Mouse (Mus musculus) G1E (cell line): ENCODE data around the gene Gm21972. TPM values are rescaled to one million over a fixed set of nuclear protein-coding genes. Genes with fewer than 3 reads are reported as not detected.
A peak's percentile ranks its signal among the peaks of the same experiment; 100 is the strongest.

Experiments used
- ATAC-seq: 2 replicates; pipeline ENCODE4 v1.8.0; 2016; ENCODE audit warnings: mild to moderate bottlenecking; ENCODE audit not compliant: insufficient number of reproducible peaks, poor library complexity, low FRiP score, severe bottlenecking; ENCODE audit errors: extremely low read depth
- DNase-seq: peaks from one replicate; pipeline ENCODE4 v3.0.0; 2012; ENCODE audit warnings: low spot score
- H3K27me3 ChIP-seq: 2 replicates; pipeline ENCODE4 v1.6.1; 2012; ENCODE audit warnings: mild to moderate bottlenecking, low read length, inconsistent platforms; ENCODE audit not compliant: insufficient read depth
- H3K36me3 ChIP-seq: replicated peaks from 2 replicates; pipeline ENCODE3; 2012; ENCODE audit warnings: mild to moderate bottlenecking, inconsistent platforms
- H3K4me1 ChIP-seq: 2 replicates; pipeline ENCODE4 v1.6.1; 2012; ENCODE audit warnings: low read depth, low read length, inconsistent platforms, mixed read lengths; ENCODE audit not compliant: insufficient read depth
- H3K4me3 ChIP-seq: 2 replicates; pipeline ENCODE4 v1.5.1; 2012; ENCODE audit warnings: low read depth, mild to moderate bottlenecking, inconsistent platforms, low read length, moderate library complexity, mixed read lengths
- H3K9me3 ChIP-seq: replicated peaks from 2 replicates; pipeline ENCODE4 v1.6.1; 2012; ENCODE audit warnings: inconsistent platforms
- CTCF ChIP-seq: IDR thresholded peaks from 2 replicates; pipeline ENCODE4 v1.5.1; 2012; ENCODE audit warnings: low read depth, low read length, inconsistent platforms, mixed read lengths
- GATA1 ChIP-seq: IDR thresholded peaks from 2 replicates; pipeline ENCODE4 v1.6.1; 2012; ENCODE audit warnings: borderline replicate concordance, low read length, inconsistent platforms, mixed read lengths
- GATA2 ChIP-seq: IDR thresholded peaks from 2 replicates; pipeline ENCODE4 v1.6.1; 2012; ENCODE audit warnings: low read depth, low read length, inconsistent platforms, borderline replicate concordance
- POLR2AphosphoS5 ChIP-seq: IDR thresholded peaks from 2 replicates; pipeline ENCODE4 v1.6.1; 2012; ENCODE audit warnings: low read depth, low read length, inconsistent platforms; ENCODE audit not compliant: insufficient replicate concordance
- TAL1 ChIP-seq: conservative IDR thresholded peaks from 2 replicates; pipeline ENCODE4 v1.6.1; 2012; ENCODE audit warnings: low read depth, low read length, inconsistent platforms, mixed read lengths
- polyA plus RNA-seq: library from polyadenylated mRNA; stranded (reverse); fragments of >175 nt; gene quantifications from 2 replicates; pipeline ENCODE4 v1.2.3, GENCODE M21; 2012
- total RNA-seq, 2 experiments: library from RNA; stranded (forward) in 1 of 2; stranded (reverse) in 1 of 2; fragments of 200-1000 nt in 1 of 2; fragments of >200 nt in 1 of 2; fragmentation: Nextera tagmentation in 1 of 2; gene quantifications; 2 replicates each; pipeline ENCODE4 v1.2.3; 2014 to 2017

The Gm21972 gene
- total and polyA plus RNA-seq, 3 experiments = 8.2 to 10.7 (median 9.3) TPM

- TF ChIP-seq GATA1 (no peak), CTCF (peak; percentile 100)
- no peaks in the 10 kb centered on the region for H3K9me3 ChIP-seq
- no peaks in the 10 kb centered on the region for H3K27me3 ChIP-seq
- ATAC-seq (peak; percentile 89), DNase-seq (peak; percentile 75)
- peaks cover 65% of the 10 kb centered on the region for H3K36me3 ChIP-seq
- H3K4me1 ChIP-seq = peaks cover 3% of the 10 kb centered on the region; the same call in 1 of the 2 replicates
- no peak overlapping the region for H3K4me3 ChIP-seq
These were observed 45.2 kb downstream of the Gm21972 start for GRCm38 (mm10) chr1:86178462-86179253.

GRCm38 (mm10) chr1:86182004-86182709 lies 48.7 kb downstream of the Gm21972 start:
- DNase-seq (no peak), ATAC-seq (no peak)
- no peaks in the 10 kb centered on the region for H3K9me3 ChIP-seq
- no peaks in the 10 kb centered on the region for H3K27me3 ChIP-seq
- peaks cover 47% of the 10 kb centered on the region for H3K36me3 ChIP-seq
- TF ChIP-seq GATA1 = no peak
- TF ChIP-seq TAL1 = no peak
- no peak for TF ChIP-seq CTCF
- no peak for TF ChIP-seq POLR2AphosphoS5
- no peak for TF ChIP-seq GATA2
- peaks cover 3% of the 10 kb centered on the region; the same call in 1 of the 2 replicates for H3K4me1 ChIP-seq
- no peak overlapping the region for H3K4me3 ChIP-seq

- Histone ChIP-seq H3K4me1 (peaks cover 3% of the 10 kb centered on the region; the same call in 1 of the 2 replicates), H3K9me3 (no peaks in the 10 kb centered on the region), H3K4me3 (no peak overlapping the region), H3K27me3 (no peaks in the 10 kb centered on the region), H3K36me3 (peaks cover 43% of the 10 kb centered on the region)
- DNase-seq = no peak
- no peak for TF ChIP-seq TAL1
- no peak for TF ChIP-seq CTCF
- no peak for TF ChIP-seq GATA2
- TF ChIP-seq POLR2AphosphoS5 = no peak
- TF ChIP-seq GATA1 = no peak
- ATAC-seq = no peak
These were observed 50.3 kb downstream of the Gm21972 start for GRCm38 (mm10) chr1:86183577-86184263.

GRCm38 (mm10) chr1:86186762-86187161 lies 53.3 kb downstream of the Gm21972 start:
- peaks cover 45% of the 10 kb centered on the region for H3K36me3 ChIP-seq
- H3K4me3 ChIP-seq = no peak overlapping the region
- H3K9me3 ChIP-seq = no peaks in the 10 kb centered on the region
- H3K4me1 ChIP-seq = no peaks in the 10 kb centered on the region
- DNase-seq (no peak), ATAC-seq (no peak)
- TF ChIP-seq GATA2 (no peak), TAL1 (no peak), GATA1 (no peak), CTCF (no peak), POLR2AphosphoS5 (no peak)
- no peaks in the 10 kb centered on the region for H3K27me3 ChIP-seq

GRCm38 (mm10) chr1:86187856-86188255 lies 54.4 kb downstream of the Gm21972 start:
- no peak for ATAC-seq
- Histone ChIP-seq H3K4me3 (no peak overlapping the region), H3K9me3 (no peaks in the 10 kb centered on the region), H3K36me3 (peaks cover 40% of the 10 kb centered on the region), H3K27me3 (no peaks in the 10 kb centered on the region), H3K4me1 (no peaks in the 10 kb centered on the region)
- DNase-seq = no peak
- TF ChIP-seq GATA1 (no peak), POLR2AphosphoS5 (no peak), GATA2 (no peak), TAL1 (no peak), CTCF (no peak)

GRCm38 (mm10) chr1:86188271-86188670 lies 54.8 kb downstream of the Gm21972 start:
- Histone ChIP-seq H3K9me3 (no peaks in the 10 kb centered on the region), H3K36me3 (peaks cover 37% of the 10 kb centered on the region), H3K4me1 (no peaks in the 10 kb centered on the region), H3K4me3 (no peak overlapping the region), H3K27me3 (no peaks in the 10 kb centered on the region)
- DNase-seq (no peak), ATAC-seq (no peak)
- TF ChIP-seq GATA2 = no peak
